Mouse (Mus musculus): ENCODE results near the gene Ccdc177. TPM values are rescaled to one million over a fixed set of nuclear protein-coding genes. Genes with fewer than 3 reads are reported as not detected.
A peak's percentile ranks its signal among the peaks of the same experiment; 100 is the strongest.

Gene Ccdc177
- total RNA-seq, 2 experiments from 2014 or later = not detected

DNA sequence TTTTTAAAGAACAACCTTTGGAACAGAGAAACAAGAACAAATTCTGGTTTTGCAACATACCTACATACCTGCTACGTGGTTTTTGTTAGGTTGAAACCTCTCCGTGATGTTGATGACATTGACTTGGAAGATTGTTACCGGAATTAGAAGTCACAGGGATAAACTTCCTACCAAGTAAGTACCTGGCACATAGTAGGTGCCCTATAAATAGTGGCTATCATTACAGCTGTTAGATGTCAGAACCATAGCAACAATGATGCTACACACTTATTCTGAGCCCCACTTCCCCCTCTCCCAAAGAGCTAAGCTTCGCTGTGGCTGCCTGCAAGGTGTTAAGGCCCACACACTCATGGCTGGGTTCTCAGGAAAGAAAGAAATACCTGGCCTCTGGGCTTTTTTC is 25.1 kb upstream of the Ccdc177 start:
- DNase-seq (ENCODE audit: low spot score) = no peak

DNA sequence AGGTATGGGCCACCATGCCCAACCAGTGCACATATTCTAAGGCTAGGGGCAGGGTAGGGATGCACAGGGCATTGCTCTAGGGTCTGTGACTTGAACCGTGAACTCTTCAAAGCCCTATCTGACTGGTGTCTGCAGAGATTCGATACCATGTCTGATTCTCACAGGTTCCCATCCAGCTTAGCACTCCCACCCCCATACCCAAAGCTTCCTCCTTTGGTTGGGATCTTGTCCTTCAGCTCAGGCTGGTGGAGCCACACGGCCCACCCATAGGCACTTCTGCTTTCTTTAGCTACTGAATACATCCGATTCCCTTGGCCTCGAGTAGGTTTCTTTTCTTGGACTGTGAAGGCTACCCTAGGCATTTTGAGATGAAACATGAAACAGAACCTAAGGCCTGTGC is 24.5 kb upstream of the Ccdc177 start:
- no peak for DNase-seq (ENCODE audit: low spot score)

- DNase-seq (ENCODE audit: low spot score) = no peak
These were observed 23.4 kb upstream of the Ccdc177 start for GRCm38 (mm10) chr12:80783889-80784288.

GRCm38 (mm10) chr12:80782892-80783291 is 22.4 kb upstream of the Ccdc177 start:
- DNase-seq (ENCODE audit: low spot score) = peak; percentile 33

GRCm38 (mm10) chr12:80782190-80782589 is 21.7 kb upstream of the Ccdc177 start:
- no peak for DNase-seq (ENCODE audit: low spot score)

- no peak for DNase-seq (ENCODE audit: low spot score)
These were observed 19.3 kb upstream of the Ccdc177 start for GRCm38 (mm10) chr12:80779760-80780159.

DNA sequence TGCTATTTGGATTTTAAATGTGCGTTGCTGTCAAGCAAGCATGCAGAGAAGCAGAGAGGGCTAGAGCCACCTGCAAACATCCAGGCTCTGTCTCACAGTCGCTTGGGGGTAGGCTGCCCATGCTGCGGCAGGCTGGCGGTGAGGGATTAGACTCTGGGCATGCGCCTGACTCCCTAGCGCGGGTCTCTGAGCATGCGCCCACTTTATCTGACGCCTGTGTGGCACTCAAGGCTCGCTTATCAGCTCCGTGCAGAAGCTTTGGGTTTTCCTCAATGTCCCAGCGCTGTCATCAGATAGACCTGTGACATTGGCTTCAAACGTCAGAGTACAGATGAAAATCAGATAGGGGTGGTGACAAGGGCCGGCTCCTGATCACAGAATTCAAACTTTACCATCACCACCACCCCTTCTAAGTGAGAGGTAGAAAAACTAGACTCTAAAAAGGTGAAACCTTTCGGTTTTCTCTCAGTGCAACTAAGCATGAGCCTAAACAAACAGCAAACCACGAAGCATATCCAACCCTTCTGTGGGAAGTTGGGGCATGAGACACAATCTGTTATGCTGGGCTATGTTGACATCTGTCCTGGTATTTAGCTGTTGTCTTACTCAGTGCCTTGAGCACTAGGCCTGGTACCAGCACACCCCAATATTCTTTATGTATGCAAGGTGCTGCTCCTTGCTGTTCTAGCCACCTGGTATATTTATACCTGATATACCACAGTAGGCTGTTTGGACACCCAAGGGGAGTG is 17.9 kb upstream of the Ccdc177 start:
- no peak for DNase-seq (ENCODE audit: low spot score)

DNA sequence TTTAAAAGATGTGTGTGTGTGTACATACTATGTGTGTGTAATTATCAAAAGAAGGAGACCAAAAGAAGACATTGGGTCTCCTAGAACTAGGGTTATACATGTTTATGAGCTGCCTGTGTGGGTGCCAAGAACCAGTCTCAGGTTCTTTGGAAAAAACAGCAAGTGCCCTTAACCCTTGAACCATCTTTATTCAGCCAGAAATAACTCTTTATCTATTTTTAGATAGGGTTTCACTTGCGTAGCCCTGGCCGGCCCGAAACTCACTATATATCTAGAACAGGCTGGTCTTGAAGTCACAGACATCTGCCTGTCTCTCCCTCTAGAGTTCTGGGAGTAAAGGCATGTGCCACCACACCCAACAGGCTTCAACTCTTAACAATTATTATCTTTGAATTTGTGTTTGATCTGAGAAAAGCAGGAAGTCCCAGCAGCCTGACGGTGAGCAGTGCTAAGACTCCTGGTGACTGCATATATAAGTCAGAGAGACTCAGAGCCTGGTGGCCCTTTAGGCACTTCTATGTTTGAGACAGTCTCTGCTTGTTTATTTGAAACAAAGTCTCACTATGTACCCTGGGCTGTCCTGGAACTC is 15.7 kb upstream of the Ccdc177 start:
- no peak for DNase-seq (ENCODE audit: low spot score)

- no peak for DNase-seq (ENCODE audit: low spot score)
These were observed 14.3 kb upstream of the Ccdc177 start for GRCm38 (mm10) chr12:80774786-80775185.

GRCm38 (mm10) chr12:80769697-80770096 is 9.2 kb upstream of the Ccdc177 start:
- DNase-seq (ENCODE audit: low spot score) = peak; percentile 71

- DNase-seq (ENCODE audit: low spot score) = no peak
These were observed 3.6 kb upstream of the Ccdc177 start for GRCm38 (mm10) chr12:80764116-80764515.

GRCm38 (mm10) chr12:80762982-80763381 is 2.5 kb upstream of the Ccdc177 start:
- DNase-seq (ENCODE audit: low spot score) = no peak

- DNase-seq (ENCODE audit: low spot score) = no peak
These were observed 633 bp downstream of the Ccdc177 start for GRCm38 (mm10) chr12:80759713-80760395.

GRCm38 (mm10) chr12:80759387-80759712 is 1.1 kb downstream of the Ccdc177 start:
- no peak for DNase-seq (ENCODE audit: low spot score)

DNA sequence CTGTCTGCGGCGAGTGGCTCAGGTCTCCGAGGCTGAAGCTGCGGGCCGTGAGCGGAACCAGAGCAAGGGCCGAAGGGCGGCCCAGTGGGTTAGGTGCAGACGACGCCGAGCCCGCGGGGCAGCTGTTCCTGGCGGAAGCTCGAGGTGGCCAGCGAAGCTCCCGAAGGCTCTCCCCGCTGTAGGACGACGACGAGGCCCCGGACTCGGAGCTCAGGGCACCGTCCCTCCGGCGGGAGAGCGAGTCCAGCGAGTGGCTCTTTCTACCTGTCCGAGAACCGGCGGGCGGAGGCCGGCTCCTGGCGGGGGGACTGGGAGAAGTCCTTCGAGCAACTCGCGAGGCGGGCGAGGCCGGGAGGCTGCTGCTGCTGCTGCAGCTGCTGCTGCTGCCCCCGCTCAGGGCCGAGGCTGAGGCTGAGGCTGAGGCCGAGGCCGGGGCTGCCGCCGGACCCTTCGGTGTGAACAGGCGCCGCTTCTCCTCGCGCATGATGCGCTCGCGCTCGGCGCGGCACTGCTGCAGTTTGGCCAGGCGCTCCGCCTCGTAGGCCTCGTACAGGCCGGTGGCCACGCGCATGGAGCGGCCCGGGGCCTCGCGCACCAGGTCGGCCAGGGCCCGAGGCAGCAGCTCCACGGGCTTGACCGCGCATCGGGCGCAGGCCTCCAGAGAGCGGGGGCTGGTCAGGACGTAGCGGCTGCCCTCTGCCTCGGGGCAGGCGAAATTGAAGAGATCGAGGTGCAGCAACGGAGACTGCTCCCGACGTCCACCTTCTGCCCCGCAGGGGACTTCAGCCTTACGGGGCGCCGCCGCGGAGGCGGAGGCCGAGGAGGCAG is 1.7 kb downstream of the Ccdc177 start:
- no peak for DNase-seq (ENCODE audit: low spot score)

- DNase-seq (ENCODE audit: low spot score) = peak; percentile 52
These were observed 2.5 kb downstream of the Ccdc177 start for GRCm38 (mm10) chr12:80757751-80758558.

GRCm38 (mm10) chr12:80751556-80751955 is 8.9 kb downstream of the Ccdc177 start:
- no peak for DNase-seq (ENCODE audit: low spot score)

DNA sequence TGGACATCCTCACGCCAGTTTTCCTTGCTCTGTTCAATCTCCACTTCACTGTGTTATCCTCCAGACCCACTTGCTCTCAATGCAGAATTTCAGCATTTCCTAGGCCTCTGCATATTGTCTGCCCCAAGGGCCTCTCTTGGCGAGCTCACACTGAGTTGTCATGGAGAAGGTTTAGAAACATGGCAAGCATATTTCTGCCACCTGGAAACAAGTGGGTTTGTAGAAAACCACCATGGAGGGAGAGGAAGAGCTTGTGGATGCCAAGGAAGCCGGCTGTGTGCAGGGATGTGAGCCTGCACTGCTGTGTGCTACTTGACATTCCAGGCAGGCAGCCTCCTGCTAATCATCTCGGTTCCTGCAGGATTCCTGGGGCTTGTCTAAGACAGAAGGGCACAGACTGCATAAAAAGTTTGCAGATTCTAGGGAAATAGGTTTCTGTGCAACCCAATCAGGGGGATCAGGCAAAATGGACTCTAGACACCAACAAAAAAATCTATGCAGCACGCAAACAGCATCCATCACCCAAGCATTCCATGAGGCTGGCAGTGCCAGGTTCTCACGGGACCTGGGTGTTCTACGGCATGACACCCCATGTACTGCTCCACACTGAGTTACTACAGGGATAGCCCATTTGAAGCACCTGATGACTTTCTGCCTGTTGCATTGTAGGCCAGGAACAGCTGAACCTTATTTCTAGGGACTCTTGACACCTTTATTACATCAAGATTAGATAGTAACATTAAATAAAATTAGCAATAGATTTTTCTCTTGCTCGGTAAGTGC is 14.3 kb downstream of the Ccdc177 start:
- no peak for DNase-seq (ENCODE audit: low spot score)

- no peak for DNase-seq (ENCODE audit: low spot score)
These were observed 15.9 kb downstream of the Ccdc177 start for GRCm38 (mm10) chr12:80744614-80745013.

- DNase-seq (ENCODE audit: low spot score) = no peak
These were observed 21.0 kb downstream of the Ccdc177 start for GRCm38 (mm10) chr12:80739482-80739881.
